Mouse (Mus musculus) heart, postnatal 0 days (tissue): Measurements from ENCODE around the gene Amz2. TPM values are rescaled to one million over a fixed set of nuclear protein-coding genes. Genes with fewer than 3 reads are reported as not detected.

ENCODE experiments used
- ATAC-seq: fragments of 200-750 bp; cut with Nextera tagmentation; 2 replicates; pipeline ENCODE4 v1.8.0; 2017; ENCODE audit warnings: low read depth, moderate number of reproducible peaks, moderate library complexity; ENCODE audit not compliant: insufficient read depth
- DNase-seq: peaks from one replicate; pipeline ENCODE4 v3.0.0-alpha.2; 2016; ENCODE audit warnings: low spot score
- H3K27ac ChIP-seq: fragments of 300-500 bp; sonication (generic); 2 replicates; pipeline ENCODE4 v1.5.1; 2014; ENCODE audit warnings: low read depth, mild to moderate bottlenecking
- H3K27me3 ChIP-seq: fragments of 300-500 bp; sonication (generic); 2 replicates; pipeline ENCODE4 v1.6.1; 2014; ENCODE audit warnings: low read length, mixed read lengths; ENCODE audit not compliant: control insufficient read depth, insufficient read depth
- H3K36me3 ChIP-seq: fragments of 300-500 bp; sonication (generic); replicated peaks from 2 replicates; pipeline ENCODE4 v1.6.1; 2014; ENCODE audit warnings: low read length, mixed read lengths; ENCODE audit not compliant: control insufficient read depth, insufficient read depth
- H3K4me1 ChIP-seq: fragments of 300-500 bp; sonication (generic); 2 replicates; pipeline ENCODE4 v1.6.1; 2014; ENCODE audit warnings: antibody characterized with exemption; ENCODE audit not compliant: control insufficient read depth, insufficient read depth
- H3K4me2 ChIP-seq: fragments of 300-500 bp; sonication (generic); 2 replicates; pipeline ENCODE4 v1.6.1; 2014; ENCODE audit warnings: low read depth, mild to moderate bottlenecking, low read length, moderate library complexity
- H3K4me3 ChIP-seq: fragments of 300-500 bp; sonication (generic); 2 replicates; pipeline ENCODE4 v1.5.1; 2014; ENCODE audit warnings: low read depth, low read length
- H3K9ac ChIP-seq: fragments of 300-500 bp; sonication (generic); replicated peaks from 2 replicates; pipeline ENCODE4 v1.6.1; 2014; ENCODE audit warnings: low read depth, low read length, mixed read lengths
- H3K9me3 ChIP-seq: fragments of 300-500 bp; sonication (generic); replicated peaks from 2 replicates; pipeline ENCODE4 v1.6.1; 2016; ENCODE audit warnings: low read length; ENCODE audit not compliant: control insufficient read depth
- CTCF ChIP-seq: IDR thresholded peaks from 2 replicates; pipeline ENCODE4 v1.5.1; 2016; ENCODE audit warnings: antibody characterized with exemption, control low read depth, low read depth
- EP300 ChIP-seq: IDR thresholded peaks from 2 replicates; pipeline ENCODE4 v1.6.1; 2016; ENCODE audit warnings: antibody characterized with exemption, low read depth
- WGBS: fragments of 180-500 bp; shearing (Covaris S2); extraction: QIAGEN DNeasy Blood & Tissue Kit; methylation state at CpG from one replicate; pipeline ENCODE4 v1.1.7; 2014; 5-methylcytosine and 5-hydroxymethylcytosine counted together
- polyA plus RNA-seq: library from polyadenylated mRNA; unstranded; fragments of >200 nt; fragmentation: Nextera tagmentation; extraction: Ambion mirVana; gene quantifications from 2 replicates; pipeline ENCODE4 v1.2.1, GENCODE M21; 2015
- total RNA-seq: library from RNA; depleted of rRNA; stranded (reverse); fragments of >200 nt; gene quantifications from 2 replicates; pipeline ENCODE4 v1.2.3, GENCODE M21; 2014; ENCODE audit warnings: low replicate concordance

The Amz2 gene
- total and polyA plus RNA-seq, 2 experiments from 2014 or later = 33.7 to 65.6 TPM

DNA sequence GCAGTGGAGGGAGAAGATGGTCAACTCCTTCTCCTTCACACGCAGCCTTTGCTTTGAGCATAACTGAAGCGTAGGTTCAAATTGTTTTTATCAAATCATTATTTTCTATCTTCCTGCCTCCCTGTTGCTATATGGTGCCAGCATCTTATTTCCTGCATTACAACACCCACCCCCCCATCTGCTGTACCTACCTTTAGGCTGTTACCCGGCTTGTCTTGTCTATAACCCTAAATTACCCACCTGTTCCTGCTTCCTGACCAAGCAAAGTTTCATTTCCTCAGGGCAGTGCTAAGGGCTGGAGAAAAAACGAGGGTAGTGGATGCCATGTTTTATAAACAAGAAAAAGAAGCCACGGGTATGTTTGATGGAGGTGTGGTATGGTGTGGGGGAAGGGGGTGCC, 4.5 kb upstream of the Amz2 start:
- no peak overlapping the region for H3K9ac ChIP-seq
- no peak overlapping the region for H3K4me2 ChIP-seq
- H3K4me1 ChIP-seq = no peaks in the 10 kb centered on the region
- DNase-seq (no peak), ATAC-seq (no peak)
- no peaks in the 10 kb centered on the region for H3K36me3 ChIP-seq
- no peak for TF ChIP-seq CTCF
- TF ChIP-seq EP300 = no peak
- 76% methylated on average over 5 of the region's 5 CpGs for WGBS
- H3K4me3 ChIP-seq = no peak overlapping the region
- no peaks in the 10 kb centered on the region for H3K27me3 ChIP-seq
- H3K27ac ChIP-seq = no peak overlapping the region
- peaks cover 5% of the 10 kb centered on the region; the same call in 1 of the 2 replicates for H3K9me3 ChIP-seq

DNA sequence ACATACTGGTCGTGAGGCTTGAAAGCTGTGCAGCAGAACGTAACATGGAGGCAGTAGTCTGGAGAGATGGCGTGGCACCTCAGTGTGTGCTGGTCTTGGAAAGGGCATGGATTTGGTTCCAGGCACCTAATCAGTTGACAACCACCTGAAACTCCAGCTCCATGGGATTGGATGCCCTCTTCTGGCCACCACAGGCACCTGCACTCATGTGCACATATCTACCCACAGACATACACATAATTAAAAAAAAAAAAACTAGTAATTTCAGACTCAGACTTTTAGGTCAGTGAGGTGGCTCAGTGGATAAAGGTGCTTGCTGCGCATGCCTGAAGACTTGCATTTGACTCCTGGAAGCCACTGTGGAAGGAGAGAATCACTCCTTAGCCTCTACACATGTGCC, 3.5 kb upstream of the Amz2 start:
- H3K9ac ChIP-seq = no peak overlapping the region
- TF ChIP-seq EP300 (no peak), CTCF (no peak)
- H3K4me2 ChIP-seq = no peak overlapping the region
- no peak for ATAC-seq
- H3K4me3 ChIP-seq = no peak overlapping the region
- DNase-seq = no peak
- no peaks in the 10 kb centered on the region for H3K27me3 ChIP-seq
- peaks cover 3% of the 10 kb centered on the region; the same call in 1 of the 2 replicates for H3K4me1 ChIP-seq
- no peaks in the 10 kb centered on the region for H3K36me3 ChIP-seq
- 98% methylated on average over 4 of the region's 4 CpGs for WGBS
- H3K9me3 ChIP-seq = peaks cover 5% of the 10 kb centered on the region; the same call in 1 of the 2 replicates
- H3K27ac ChIP-seq = no peak overlapping the region

DNA sequence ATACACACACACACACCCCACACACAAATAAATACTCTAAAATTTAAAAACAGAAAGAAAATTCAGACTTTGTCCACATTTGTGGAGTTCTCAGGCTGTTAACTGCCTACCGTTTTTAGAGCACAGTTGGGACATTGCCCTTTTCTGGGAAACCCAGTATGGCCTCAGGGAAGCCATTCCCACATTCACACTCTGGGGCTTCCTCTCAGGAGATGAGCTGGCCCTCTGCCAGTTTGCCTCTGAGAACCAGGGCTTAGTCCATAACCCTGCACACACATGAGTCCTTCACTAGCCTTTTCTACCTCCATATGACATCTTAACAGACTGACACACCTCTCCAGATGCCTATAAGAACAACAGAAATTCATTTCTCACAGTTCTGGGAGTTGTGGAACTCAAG, 2.5 kb upstream of the Amz2 start:
- Histone ChIP-seq H3K27ac (no peak overlapping the region), H3K4me3 (no peak overlapping the region), H3K4me1 (peaks cover 3% of the 10 kb centered on the region; the same call in 1 of the 2 replicates), H3K9me3 (peaks cover 5% of the 10 kb centered on the region; the same call in 1 of the 2 replicates), H3K4me2 (no peak overlapping the region), H3K27me3 (no peaks in the 10 kb centered on the region), H3K36me3 (no peaks in the 10 kb centered on the region), H3K9ac (no peak overlapping the region)
- no peak for DNase-seq
- ATAC-seq = no peak
- no peak for TF ChIP-seq EP300
- TF ChIP-seq CTCF = no peak
- whole genome bisulfite sequencing = 29% methylated on average over 1 of the region's 1 CpGs

DNA sequence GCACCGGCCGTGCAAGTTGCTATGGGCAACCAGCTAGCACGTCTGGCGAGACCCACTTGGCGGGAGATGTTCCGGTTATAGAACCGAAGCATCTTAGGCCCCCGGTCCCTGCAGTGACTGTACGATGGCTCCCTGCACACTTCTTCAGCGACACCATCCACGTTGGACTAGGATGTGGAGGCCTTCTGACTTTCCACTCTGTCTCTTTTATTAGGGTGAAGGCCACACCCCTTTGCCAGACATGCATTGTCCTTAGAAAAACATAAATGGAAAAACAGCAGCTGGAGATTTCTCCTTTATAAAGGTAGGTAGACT, 483 bp downstream of the Amz2 start:
- TF ChIP-seq EP300 (no peak), CTCF (no peak)
- no peak; the same call in 1 of the 2 replicates for ATAC-seq
- H3K4me2 ChIP-seq = peak overlapping the region; percentile 72
- H3K27me3 ChIP-seq = no peaks in the 10 kb centered on the region
- H3K27ac ChIP-seq = peak overlapping the region; percentile 90
- peak overlapping the region; percentile 63 for H3K9ac ChIP-seq
- peaks cover 23% of the 10 kb centered on the region for H3K36me3 ChIP-seq
- H3K4me3 ChIP-seq = peak overlapping the region; percentile 71
- H3K4me1 ChIP-seq = peaks cover 3% of the 10 kb centered on the region; the same call in 1 of the 2 replicates
- under 1% methylated on average over 11 of the region's 11 CpGs for WGBS
- H3K9me3 ChIP-seq = peaks cover 5% of the 10 kb centered on the region; the same call in 1 of the 2 replicates
- no peak for DNase-seq

DNA sequence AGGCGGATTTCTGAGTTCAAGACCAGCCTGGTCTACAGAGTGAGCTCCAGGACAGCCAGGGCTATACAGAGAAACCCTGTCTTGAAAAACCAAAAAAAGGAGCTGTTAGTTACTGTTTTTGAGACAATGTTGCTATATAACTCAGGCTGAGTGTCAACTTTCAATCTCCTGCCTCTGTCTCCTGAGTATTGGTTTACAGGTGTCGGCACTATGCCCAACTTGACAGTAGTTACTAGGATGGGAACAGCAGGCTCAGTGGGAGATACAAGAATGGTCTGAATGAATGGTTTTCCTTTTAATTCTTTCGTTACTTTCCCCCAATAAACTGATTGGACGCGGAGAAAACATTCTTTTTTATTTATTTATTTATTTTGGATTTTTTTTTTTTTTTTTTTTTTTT, 1.6 kb downstream of the Amz2 start:
- ATAC-seq = no peak
- Histone ChIP-seq H3K9me3 (peaks cover under 1% of the 10 kb centered on the region; the same call in 1 of the 2 replicates), H3K4me1 (peaks cover 3% of the 10 kb centered on the region; the same call in 1 of the 2 replicates), H3K4me2 (no peak overlapping the region), H3K27ac (no peak overlapping the region), H3K4me3 (no peak overlapping the region), H3K36me3 (peaks cover 23% of the 10 kb centered on the region), H3K27me3 (no peaks in the 10 kb centered on the region), H3K9ac (no peak overlapping the region)
- WGBS = 95% methylated on average over 5 of the region's 5 CpGs
- no peak for DNase-seq
- no peak for TF ChIP-seq EP300
- no peak for TF ChIP-seq CTCF

DNA sequence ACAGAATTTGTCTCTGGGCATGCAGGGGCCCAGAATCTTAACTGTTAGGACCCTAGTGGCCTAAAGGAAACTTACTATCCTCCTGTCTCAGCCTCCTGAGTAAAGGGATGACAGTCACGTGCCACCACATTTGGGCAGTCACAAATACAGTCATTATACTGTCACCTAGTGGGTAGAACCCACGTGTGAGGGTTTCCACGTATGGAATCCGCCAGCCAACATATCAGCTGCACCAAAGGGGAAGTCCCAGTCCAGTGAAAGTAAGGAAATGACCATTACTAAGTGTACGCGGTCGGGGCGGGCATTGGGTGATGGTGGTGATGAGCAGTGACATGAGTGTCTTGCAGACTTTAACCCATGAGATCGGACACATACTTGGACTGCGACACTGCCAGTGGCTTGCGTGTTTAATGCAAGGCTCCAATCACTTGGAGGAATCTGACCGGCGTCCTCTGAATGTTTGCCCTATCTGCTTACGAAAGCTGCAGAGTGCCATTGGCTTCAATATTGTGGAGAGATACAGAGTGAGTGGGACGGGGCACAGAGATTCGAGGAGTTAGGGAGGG, 8.6 kb downstream of the Amz2 start:
- Histone ChIP-seq H3K4me2 (no peak overlapping the region), H3K4me3 (no peak overlapping the region), H3K9ac (no peak overlapping the region), H3K9me3 (no peaks in the 10 kb centered on the region), H3K4me1 (0 out of 2 replicates have a peak, but pooled peaks cover under 1% of the 10 kb centered on the region), H3K36me3 (peaks cover 50% of the 10 kb centered on the region), H3K27me3 (no peaks in the 10 kb centered on the region), H3K27ac (no peak overlapping the region)
- DNase-seq (no peak), ATAC-seq (no peak)
- 89% methylated on average over 16 of the region's 16 CpGs for WGBS
- TF ChIP-seq EP300 (no peak), CTCF (no peak)
